ENCODE assay signal across 12 mouse cellular contexts in genomic region chr9:103524600-103524999, GRCm38 (mm10). TPM values are rescaled to one million over a fixed set of nuclear protein-coding genes. Genes with fewer than 3 reads are reported as not detected.
DNase-seq lines count a peak whose midpoint lies in the region; ATAC-seq lines count a peak whose summit lies in the region.
"Had no signal": no experiment of that assay in that cellular context is flagged by ENCODE, and none has a peak within 500 bp of the region (broad histone marks: within the 10 kb centered on the region; RNA-seq: fewer than 3 reads in every experiment).

No protein-coding gene starts in this region.

- 27% methylated on average over 5 of the region's 5 CpGs for WGBS in lung, embryonic 16.5 days
- WGBS in forebrain, embryonic 13.5 days = 11% methylated on average over 5 of the region's 5 CpGs

- H3K9me3 ChIP-seq in lung, embryonic 16.5 days (ENCODE audit: control insufficient read depth, low read length) = no peaks in the 10 kb centered on the region
- no peaks in the 10 kb centered on the region for H3K9me3 ChIP-seq in forebrain, embryonic 13.5 days (replicated peaks)
- H3K9me3 ChIP-seq: lung, embryonic 15.5 days had no signal

- no peaks in the 10 kb centered on the region; the same call in 1 of the 2 replicates for H3K4me1 ChIP-seq in lung, embryonic 16.5 days (replicated peaks; ENCODE audit: control insufficient read depth, insufficient read depth, low read length)
- peaks cover 47% of the 10 kb centered on the region for H3K4me1 ChIP-seq in forebrain, embryonic 13.5 days

- H3K4me2 ChIP-seq in lung, embryonic 16.5 days (ENCODE audit: low read depth, low read length) = no peak overlapping the region
- peak overlapping the region; percentile 17; the same call in 1 of the 2 replicates for H3K4me2 ChIP-seq in forebrain, embryonic 13.5 days
- H3K4me2 ChIP-seq: lung, embryonic 15.5 days had no signal

- no peak for DNase-seq in lung, postnatal 10 days
- DNase-seq in mesoderm, embryonic 11.5 days (ENCODE audit: low read depth, low spot score) = peak; percentile 33
- DNase-seq in thymus, postnatal 36 days = no peak
- no peak for DNase-seq in gastrocnemius, postnatal 4 days (ENCODE audit: low spot score in 2 of 2)
- DNase-seq in adrenal gland, postnatal 4 days (ENCODE audit: low spot score in 2 of 2) = no peak
- DNase-seq: cerebellum, adult 9-11 months; heart, postnatal 10 days; spleen, adult 18-20 months had no signal

- H3K9ac ChIP-seq in lung, embryonic 16.5 days (ENCODE audit: low read length) = no peak overlapping the region
- H3K9ac ChIP-seq in forebrain, embryonic 13.5 days = no peak overlapping the region; the same call in 1 of the 2 replicates
- H3K9ac ChIP-seq: lung, embryonic 15.5 days had no signal

- no peaks in the 10 kb centered on the region for H3K27me3 ChIP-seq in lung, embryonic 16.5 days (ENCODE audit: control insufficient read depth, insufficient read depth, low read depth, low read length)
- H3K27me3 ChIP-seq in forebrain, embryonic 13.5 days = no peaks in the 10 kb centered on the region
- H3K27me3 ChIP-seq: lung, embryonic 15.5 days had no signal

- 0 out of 2 replicates have a peak, but pooled peaks have one; percentile 41 for ATAC-seq in lung, embryonic 16.5 days (ENCODE audit: low read depth)
- ATAC-seq in forebrain, embryonic 13.5 days = peak; percentile 80
- ATAC-seq in erythroid progenitor cell, adult 5-6 weeks (replicated peaks; ENCODE audit: low FRiP score, poor library complexity, severe bottlenecking) = no peak

- no peak overlapping the region for H3K4me3 ChIP-seq in lung, embryonic 16.5 days (ENCODE audit: low read length)
- H3K4me3 ChIP-seq in forebrain, embryonic 13.5 days = no peak overlapping the region
- H3K4me3 ChIP-seq: lung, embryonic 15.5 days had no signal

- H3K36me3 ChIP-seq in lung, embryonic 16.5 days (ENCODE audit: control insufficient read depth, insufficient read depth, low read length) = no peaks in the 10 kb centered on the region
- H3K36me3 ChIP-seq in forebrain, embryonic 13.5 days (ENCODE audit: poor library complexity, severe bottlenecking) = no peaks in the 10 kb centered on the region
- H3K36me3 ChIP-seq: lung, embryonic 15.5 days had no signal

- no peak overlapping the region for H3K27ac ChIP-seq in lung, embryonic 16.5 days (ENCODE audit: low read length)
- H3K27ac ChIP-seq in forebrain, embryonic 13.5 days = peak overlapping the region; percentile 91
- H3K27ac ChIP-seq: lung, embryonic 15.5 days had no signal

RNA-seq across cellular contexts. Expression of gene Bfsp2, which starts 44.4 kb away (rescaled TPM):
- 0.29 and 0.62 TPM in 2 replicates for polyA plus RNA-seq in lung, embryonic 16.5 days (2015; fragmentation: Nextera tagmentation; extraction: Ambion mirVana)
- polyA plus RNA-seq in forebrain, embryonic 13.5 days (2015; fragmentation: Nextera tagmentation; extraction: Ambion mirVana) = 1.8 and 2.5 TPM in 2 replicates
- 1.8 and 2.1 TPM in 2 replicates for total RNA-seq in erythroid progenitor cell, adult 5-6 weeks (2015; ENCODE audit: low replicate concordance)
- total RNA-seq in erythroid progenitor cell, adult 5-6 weeks (2017; ENCODE audit: low replicate concordance) = 5.4 TPM in 1 of 2 replicates, not detected in the other
- total RNA-seq in gastrocnemius, postnatal 4 days (2021) = under 1 TPM; 0.62 to 0.64 TPM
- total RNA-seq in adrenal gland, postnatal 4 days (2021) = not detected
